Mouse (Mus musculus): Measurements from ENCODE around the gene Gbgt1. TPM values are rescaled to one million over a fixed set of nuclear protein-coding genes. Genes with fewer than 3 reads are reported as not detected.
A peak's percentile ranks its signal among the peaks of the same experiment; 100 is the strongest.
"Not testable (repeated sequence)": the region's sequence is repeated elsewhere in the genome, so short reads cannot be mapped to it uniquely, and the experiment has no call there.

Gene Gbgt1
- total RNA-seq (2021), result 1 to 10 TPM; 3.0 to 5.1 TPM
- long read RNA-seq, experiment 1, result 0 reads
- long read RNA-seq, experiment 2, result 0 reads

DNA sequence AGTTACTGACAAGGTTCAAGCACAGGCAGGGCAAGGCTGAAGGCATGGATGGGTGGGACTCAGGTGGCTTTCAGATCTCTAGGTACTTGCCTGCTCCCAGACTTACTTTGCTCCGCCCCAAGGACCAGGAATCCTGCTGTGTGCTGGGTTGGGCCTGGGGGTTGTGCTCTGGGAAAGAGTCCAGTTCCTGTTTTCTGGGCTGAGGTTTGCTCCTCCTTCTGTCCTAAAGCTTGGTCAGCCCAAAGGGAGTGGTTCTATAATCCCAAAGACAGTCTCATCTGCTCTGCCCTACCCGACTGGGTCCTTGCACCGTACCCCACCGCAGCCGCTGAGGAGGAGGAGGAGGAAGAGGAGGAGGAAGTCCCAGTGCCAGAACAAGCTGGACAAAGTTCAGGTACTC lies at the start of gene Gbgt1:
TSS of gene Gbgt1 (plus strand) at position 221 of the 400 bp plus-strand sequence.
- no peak for DNase-seq (ENCODE audit: low spot score in 2 of 2)

DNA sequence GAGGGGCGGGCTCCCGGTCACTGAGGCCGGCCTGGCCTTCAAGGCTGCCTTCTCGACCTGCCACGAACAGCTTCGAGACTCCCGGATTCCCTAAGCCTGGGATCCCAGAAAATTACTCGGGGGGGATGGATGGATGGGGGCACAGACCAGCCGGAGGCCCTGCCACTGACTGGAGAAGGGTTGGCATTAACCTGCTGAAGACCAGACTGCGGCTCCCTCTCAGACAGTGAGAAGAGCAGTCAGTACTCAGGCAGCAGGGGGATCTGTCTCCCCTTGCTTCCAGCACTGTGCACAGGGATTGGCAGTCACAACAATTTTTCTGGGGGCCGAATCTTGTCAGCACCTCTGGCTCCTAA lies 49.4 kb upstream of the Gbgt1 start:
- DNase-seq (ENCODE audit: low spot score in 2 of 2), result no peak

- no peak for DNase-seq (ENCODE audit: low spot score in 2 of 2)
Observed at GRCm38 (mm10) chr2:28451663-28452062, 45.0 kb upstream of the Gbgt1 start.

GRCm38 (mm10) chr2:28453539-28453938 lies 43.2 kb upstream of the Gbgt1 start:
- DNase-seq (ENCODE audit: low spot score in 2 of 2), result no peak

DNA sequence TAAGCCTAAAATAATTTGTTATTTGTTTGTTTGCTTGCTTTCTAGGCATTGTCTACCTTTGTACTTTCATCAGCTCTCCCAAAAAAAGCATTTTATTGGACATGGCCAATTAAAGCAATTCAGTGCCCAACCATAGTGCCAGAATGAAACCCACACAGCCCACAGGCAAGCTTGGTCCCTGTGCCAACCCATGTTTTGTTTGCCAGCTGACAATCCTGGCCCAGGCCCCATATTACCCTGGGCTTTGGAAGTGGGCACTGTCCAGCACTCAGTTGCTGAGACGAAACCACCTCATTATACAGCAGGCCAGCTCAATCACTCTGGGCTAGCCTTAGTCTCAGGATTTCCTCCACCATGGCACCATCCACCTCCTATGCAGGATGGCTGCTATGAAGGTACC lies 40.1 kb upstream of the Gbgt1 start:
- DNase-seq (ENCODE audit: low spot score in 2 of 2), result no peak

GRCm38 (mm10) chr2:28463919-28464318 lies 32.8 kb upstream of the Gbgt1 start:
- DNase-seq (ENCODE audit: low spot score in 2 of 2), result no peak

DNA sequence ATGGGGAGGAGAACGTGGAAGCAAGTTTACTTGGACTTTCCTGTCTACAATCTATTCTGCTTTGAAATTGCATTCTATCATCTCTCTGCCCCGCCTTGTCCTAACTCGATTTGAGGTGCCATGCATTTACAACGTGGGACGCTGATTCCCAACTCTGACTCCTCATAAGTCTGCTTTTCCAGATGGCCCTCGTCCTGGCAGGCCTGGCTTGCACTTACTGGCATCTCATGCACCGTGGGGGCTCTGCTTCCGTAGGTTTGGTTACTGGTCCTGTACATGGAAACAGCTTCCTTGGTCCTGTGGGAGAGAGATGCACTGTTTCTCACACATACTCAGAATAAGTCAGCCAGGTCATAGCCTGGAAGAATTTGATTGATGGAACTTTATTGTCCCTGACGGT lies 31.8 kb upstream of the Gbgt1 start:
- no peak for DNase-seq (ENCODE audit: low spot score in 2 of 2)

GRCm38 (mm10) chr2:28465836-28466518 lies 30.7 kb upstream of the Gbgt1 start, which contains the start of gene 1700007K13Rik:
Gene 1700007K13Rik (minus strand): TSS chr2:28466332.
- no peak for DNase-seq (ENCODE audit: low spot score in 2 of 2)

- DNase-seq (ENCODE audit: low spot score in 2 of 2), result peak; percentile 69 to 86
Observed at GRCm38 (mm10) chr2:28467860-28468485, 28.7 kb upstream of the Gbgt1 start, which contains the start of gene Mrps2. Gene Mrps2 (plus strand): TSS chr2:28468066.

GRCm38 (mm10) chr2:28468486-28469225 lies 28.0 kb upstream of the Gbgt1 start:
- no peak for DNase-seq (ENCODE audit: low spot score in 2 of 2)

- DNase-seq (ENCODE audit: low spot score in 2 of 2), result no peak
Observed at GRCm38 (mm10) chr2:28469461-28469860, 27.2 kb upstream of the Gbgt1 start.

GRCm38 (mm10) chr2:28470591-28470990 lies 26.1 kb upstream of the Gbgt1 start:
- no peak for DNase-seq (ENCODE audit: low spot score in 2 of 2)

GRCm38 (mm10) chr2:28472011-28472410 lies 24.7 kb upstream of the Gbgt1 start:
- not testable (repeated sequence) for DNase-seq (ENCODE audit: low spot score in 2 of 2)

DNA sequence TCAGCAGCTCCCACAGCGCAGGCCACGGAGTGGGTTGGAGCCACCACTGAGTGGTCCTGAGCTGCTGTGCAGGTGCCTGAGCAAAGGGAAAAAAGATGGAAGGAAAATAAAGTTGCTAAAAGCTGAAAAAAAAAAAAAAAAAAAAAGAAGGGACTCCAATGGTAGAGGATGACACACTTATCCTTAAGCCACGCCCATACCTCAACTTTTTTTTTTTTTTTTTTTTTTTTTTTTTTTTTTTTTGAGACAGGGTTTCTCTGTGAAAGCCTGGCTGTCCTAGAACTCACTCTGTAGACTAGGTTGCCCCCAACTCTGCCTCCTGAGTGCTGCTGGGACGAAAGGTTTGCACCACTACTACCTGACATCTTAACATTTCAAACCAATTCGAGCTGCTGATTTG lies 18.7 kb upstream of the Gbgt1 start:
- not testable (repeated sequence) for DNase-seq (ENCODE audit: low spot score in 2 of 2)

- no peak for DNase-seq (ENCODE audit: low spot score in 2 of 2)
Observed at GRCm38 (mm10) chr2:28479208-28480204, 17.2 kb upstream of the Gbgt1 start.

DNA sequence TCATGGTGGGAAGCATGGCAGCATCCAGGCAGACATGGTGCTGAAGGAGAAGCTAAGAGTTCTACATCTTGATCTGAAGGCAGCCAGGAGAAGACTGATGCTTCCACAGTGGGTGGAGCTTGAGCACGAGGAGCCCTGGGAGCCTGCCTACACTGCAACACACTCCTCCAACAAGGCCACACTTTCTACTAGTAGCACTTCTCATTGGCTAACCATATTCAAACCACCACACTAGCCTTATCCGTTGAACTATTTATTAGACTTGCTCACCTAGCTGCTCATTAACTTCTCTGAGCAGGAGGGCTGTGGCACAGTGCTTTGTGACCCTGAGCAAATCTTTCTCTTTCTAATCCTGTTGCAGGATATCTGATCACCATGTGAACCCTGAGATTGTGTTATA lies 12.8 kb upstream of the Gbgt1 start:
- no peak for DNase-seq (ENCODE audit: low spot score in 2 of 2)

GRCm38 (mm10) chr2:28494521-28494920 lies 2.2 kb upstream of the Gbgt1 start:
- no peak for DNase-seq (ENCODE audit: low spot score in 2 of 2)

DNA sequence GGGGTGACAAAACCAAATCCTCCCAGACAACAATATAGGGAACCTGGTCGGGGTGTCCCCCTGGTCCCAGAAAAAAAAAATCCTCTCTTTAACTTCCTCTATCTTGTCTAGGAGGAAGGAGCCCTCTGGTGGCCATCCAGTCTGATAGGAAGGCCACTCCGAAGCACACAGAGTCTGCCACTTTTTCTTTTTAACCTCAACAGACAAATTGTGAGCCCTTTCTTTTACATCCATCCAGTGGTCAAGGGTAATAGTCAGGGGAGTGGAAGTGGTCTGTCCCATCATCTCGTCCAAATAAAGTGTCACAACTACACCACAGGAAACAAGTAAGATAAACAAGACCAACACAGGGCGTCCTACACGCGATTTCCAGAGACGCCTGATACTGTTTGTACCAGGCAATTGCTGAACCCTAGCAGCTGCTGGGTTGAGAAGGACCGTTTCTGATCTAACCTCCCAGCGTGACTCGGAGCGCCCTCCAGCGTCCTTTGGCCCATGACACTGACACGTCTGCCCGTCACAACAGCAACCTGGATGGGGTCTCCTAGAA lies 1.4 kb upstream of the Gbgt1 start:
- no peak for DNase-seq (ENCODE audit: low spot score in 2 of 2)

- no peak for DNase-seq (ENCODE audit: low spot score in 2 of 2)
Observed at GRCm38 (mm10) chr2:28495801-28496595, 693 bp upstream of the Gbgt1 start.

GRCm38 (mm10) chr2:28497561-28497960 lies 870 bp downstream of the Gbgt1 start:
- DNase-seq (ENCODE audit: low spot score in 2 of 2), result no peak
